Mouse (Mus musculus) megakaryocyte-erythroid progenitor cell, adult 5-6 weeks (primary cell): ENCODE data around the gene Adgra3. TPM values are rescaled to one million over a fixed set of nuclear protein-coding genes. Genes with fewer than 3 reads are reported as not detected.

Experiments used
- ATAC-seq: replicated peaks from 2 replicates; pipeline ENCODE4 v1.8.0; 2016; ENCODE audit warnings: mild to moderate bottlenecking, inconsistent platforms; ENCODE audit not compliant: severe bottlenecking, poor library complexity, low FRiP score, low TSS enrichment
- total RNA-seq, 2 experiments: library from RNA; stranded (forward) in 1 of 2; stranded (reverse) in 1 of 2; fragments of 200-1000, 215-1000 nt in 1 of 2; fragments of >200 nt in 1 of 2; fragmentation: Nextera tagmentation in 1 of 2; gene quantifications; 2 replicates each; pipeline ENCODE4 v1.2.3; 2014 to 2017

The Adgra3 gene
- total RNA-seq, 2 experiments from 2014 or later: 2.5 to 2.8 TPM

DNA sequence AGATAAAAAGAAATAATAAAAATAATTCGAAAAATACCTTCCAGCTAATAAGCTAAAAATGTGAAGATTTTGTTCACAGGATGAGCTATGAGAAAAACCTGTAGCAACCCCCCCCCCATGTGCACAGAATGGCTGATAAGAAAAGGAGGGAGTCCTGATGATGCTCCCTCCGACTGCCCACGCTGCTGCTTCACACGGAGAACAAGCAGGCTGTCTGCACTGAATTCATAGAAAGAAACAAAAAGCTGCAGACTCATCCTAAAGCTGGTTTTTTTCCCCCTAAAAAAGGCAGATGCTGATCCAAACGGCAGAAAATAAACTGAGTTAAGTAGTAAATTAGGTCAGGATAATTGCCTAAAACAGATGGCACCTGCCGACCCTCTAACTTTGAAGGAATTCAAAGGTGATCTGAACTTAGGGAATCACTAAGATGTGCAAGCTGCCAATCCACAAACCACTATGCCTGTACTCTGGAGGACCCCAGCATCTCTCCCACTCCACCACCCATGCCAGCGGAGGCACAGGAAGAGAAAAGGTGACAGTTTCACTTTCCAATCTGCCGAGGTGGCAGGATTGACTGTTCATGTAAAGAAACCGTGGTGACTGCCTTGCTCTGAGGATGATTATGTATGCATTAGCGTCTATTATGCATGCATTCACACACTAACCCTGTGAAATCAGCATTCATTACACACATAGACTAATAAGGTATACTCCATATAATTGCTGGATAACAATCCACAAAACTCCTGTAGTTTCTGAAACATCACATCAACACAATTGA lies 70.6 kb downstream of the Adgra3 start:
- ATAC-seq: 0 out of 2 replicates have a peak, but pooled peaks have one; percentile 25

DNA sequence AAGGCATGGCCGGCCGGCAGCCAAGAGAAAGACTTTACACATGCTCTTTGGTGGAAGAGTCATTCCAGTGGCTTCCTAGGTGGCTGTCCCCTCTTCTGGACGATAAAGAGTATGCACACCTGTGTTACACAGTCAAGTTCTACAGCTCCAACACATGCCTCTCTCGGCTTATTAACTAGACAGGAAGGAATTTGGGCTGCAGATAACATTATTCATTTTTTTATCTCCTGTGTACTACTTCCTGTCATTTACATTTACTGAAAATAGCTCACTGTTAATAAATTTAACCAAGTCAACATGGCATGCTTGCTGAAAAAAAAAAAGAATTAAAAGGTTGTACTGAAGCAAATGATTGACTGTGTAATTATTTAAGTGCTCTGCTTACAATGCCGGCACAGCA lies 78.1 kb downstream of the Adgra3 start:
- peak; percentile 77 for ATAC-seq

DNA sequence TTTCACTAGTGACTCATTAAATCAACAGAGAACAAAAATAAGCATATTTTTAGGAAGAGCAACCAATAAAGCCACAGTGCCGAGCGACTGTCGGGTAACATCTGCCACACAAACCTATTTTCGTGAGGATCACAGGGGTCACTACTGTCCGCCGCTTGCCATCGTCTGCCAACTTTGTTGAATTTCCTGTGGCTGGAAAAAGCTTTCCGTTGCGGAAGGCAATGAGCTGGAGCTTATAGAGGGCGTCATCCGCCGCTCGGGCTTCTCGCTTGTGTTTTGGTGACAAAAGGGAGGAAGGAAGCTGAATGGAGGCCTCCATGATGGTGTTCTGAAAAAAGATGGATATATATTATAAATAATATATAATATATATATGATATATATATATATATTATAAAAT lies 79.6 kb downstream of the Adgra3 start:
- ATAC-seq: no peak

DNA sequence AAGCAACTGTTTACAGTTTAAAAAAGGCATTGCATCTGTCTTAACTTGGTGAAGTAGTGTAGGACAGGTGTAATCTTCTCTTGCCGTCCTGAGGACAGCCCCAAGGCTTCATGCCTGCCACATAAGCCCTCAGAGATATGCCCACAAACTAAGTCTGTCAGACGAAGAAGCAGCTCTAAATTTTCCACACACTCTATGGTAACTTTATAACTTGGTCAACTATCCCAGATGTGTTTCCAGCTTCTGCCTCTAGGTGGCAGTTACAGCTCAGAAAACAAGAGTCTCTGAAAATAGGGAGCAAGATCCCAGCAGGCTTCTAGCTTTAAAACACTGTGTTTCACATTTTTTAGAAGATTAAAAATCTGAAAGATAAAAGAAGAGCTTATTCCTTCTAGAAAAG lies 82.8 kb downstream of the Adgra3 start:
- ATAC-seq: peak; percentile 74

DNA sequence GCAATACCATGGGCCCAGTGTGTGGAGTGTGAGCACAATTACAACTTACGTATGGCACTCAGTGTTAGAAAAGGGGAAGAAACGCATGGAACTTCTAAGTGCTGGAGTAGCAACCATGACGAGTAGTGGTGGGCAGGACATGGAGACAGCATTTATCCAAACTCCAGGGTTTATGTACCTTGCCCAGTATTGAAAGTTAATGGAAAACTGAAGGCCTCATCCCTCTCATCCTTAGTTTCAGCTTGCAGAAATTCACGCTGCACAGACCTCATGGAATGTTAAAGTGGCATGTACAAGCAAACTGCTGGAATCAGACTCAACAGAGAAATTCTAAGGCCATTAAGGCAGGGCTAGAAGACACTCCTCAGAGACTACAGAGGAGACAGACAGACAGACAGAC lies 84.6 kb downstream of the Adgra3 start:
- ATAC-seq: no peak

DNA sequence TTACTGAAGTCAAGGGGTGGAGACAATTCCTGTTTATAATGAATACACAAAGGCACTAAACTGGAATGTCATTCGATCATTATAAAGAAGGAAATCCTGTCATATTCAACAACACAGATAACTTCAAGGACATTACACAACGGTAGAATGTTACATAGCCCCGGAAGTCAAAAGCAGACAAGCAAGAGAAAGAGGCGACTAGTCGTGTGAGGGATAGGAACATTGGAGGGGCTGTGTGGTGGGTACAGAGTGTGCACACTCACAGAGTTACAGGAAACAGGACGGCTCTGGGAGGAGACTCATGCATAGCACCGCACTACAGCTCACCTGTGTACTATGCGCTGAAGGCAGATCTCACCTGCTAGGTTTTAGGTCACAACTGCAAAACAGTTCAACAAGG lies 89.1 kb downstream of the Adgra3 start:
- ATAC-seq: no peak

DNA sequence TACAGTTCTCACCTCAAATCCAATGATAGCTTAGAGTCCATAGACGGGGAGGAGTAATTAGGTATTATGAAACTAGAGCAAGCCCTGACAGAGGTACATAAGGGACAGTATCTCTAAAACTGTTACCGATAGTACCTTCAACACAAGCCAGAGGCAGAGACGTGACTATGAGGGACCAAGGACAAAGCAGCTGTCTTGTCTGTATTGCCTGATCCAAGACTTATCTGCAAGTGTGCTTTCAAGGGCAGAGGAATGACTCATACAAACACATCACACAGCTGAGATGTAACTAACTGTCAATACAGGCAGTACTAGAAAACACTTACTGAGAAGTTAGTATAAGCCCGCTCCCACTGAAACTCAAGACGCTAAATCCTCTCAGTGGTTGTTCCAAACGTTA lies 91.1 kb downstream of the Adgra3 start:
- no peak for ATAC-seq

DNA sequence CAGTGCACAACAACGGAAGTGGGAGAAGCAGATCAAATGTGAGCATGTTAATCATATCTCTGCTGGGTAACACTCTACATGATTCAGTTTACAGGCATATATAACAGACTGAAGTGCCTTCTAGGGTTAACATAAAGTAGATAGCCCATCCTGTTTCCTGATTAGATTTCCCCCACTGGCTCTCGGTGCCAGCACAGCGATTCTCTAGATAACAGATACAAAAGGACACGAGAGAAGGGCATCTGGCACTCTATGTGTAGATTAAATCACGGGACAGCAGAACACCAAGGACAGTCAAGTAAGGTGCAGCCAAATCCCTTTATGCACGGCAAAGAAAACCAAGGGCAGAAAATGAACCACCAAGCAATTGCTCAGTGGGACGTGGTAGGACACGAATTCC lies 93.0 kb downstream of the Adgra3 start:
- no peak for ATAC-seq

DNA sequence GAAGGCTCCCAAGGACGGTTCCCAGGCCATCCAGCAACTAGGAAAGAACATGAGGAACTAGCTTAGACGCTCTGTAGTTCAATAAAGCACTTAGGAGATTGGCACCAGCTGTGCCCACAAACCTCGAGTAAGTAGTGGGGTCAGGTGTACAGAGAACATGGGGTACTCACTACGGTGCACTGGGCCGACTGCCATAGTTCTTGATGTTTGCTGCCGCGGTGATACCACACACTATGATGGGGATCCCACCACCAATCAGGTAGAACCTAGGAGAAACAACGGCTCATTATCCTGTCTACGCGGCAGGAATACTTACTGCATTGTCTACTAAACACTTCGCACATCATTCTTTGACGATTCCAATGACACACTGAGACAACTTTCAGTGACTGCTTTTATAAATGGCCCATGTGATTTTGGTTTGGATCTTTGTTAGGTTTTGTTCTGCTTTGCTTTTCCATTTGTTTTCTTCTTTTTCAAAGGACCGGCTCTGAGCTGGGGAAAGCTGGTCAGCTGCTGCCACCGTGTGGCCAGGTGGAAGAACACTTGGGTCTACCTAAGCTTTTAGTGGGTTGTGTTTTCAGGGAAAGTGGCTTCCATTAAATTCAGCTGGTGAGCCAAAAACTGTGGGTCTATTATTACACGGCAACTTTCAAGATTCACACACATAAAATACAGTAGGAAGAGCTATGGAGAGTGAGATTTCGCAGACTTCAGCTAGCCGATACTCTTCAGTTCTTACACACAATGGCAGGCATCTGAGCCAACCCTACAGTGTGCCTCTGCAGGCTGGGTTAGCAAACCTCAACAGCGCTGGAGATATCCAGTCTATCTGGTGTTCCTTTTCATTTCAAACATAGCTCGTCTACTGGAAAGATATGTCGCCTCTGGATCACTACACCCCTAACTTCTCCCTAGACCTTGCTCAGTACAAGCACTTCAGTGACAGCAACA lies 97.1 kb downstream of the Adgra3 start:
- ATAC-seq: 0 out of 2 replicates have a peak, but pooled peaks have one; percentile 48

DNA sequence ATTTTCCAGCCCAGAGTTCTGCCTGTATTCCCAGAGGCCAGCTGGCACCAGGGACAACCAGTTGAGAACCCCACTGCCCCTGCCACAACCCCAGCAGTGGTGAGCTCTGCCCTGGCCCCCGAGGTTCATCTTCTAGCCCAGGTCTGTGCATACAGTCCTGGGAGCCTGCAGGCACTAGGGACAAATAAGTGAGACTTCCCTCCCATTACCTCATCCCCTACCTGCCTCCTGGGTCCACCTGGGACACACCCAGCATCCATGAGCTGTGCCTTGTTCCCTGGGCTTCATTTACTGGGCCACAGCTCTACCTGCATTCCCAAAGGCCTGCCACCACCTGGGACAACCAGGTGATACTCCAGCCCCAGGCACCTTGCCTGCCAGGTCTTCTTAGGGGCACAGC lies 122.5 kb downstream of the Adgra3 start:
- ATAC-seq: no peak

DNA sequence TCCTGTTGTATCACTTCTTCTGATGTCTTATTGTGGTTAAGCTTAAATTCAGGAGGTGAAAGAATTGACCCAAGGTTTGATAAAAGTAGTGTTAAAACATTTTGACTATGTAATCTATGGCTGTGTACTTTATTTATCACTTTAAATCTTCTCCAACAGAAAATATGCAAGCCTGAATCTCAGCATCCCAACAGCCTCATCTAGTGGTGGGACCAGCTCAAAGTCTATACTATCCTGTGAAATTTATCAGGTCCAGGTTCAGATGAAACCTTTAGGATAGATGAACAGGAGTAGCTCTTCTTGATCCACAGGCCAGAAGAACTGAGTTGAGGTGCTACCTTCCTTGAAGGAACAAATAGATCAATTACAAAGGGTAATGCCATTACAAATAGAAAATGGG lies 134.1 kb downstream of the Adgra3 start:
- ATAC-seq: no peak

DNA sequence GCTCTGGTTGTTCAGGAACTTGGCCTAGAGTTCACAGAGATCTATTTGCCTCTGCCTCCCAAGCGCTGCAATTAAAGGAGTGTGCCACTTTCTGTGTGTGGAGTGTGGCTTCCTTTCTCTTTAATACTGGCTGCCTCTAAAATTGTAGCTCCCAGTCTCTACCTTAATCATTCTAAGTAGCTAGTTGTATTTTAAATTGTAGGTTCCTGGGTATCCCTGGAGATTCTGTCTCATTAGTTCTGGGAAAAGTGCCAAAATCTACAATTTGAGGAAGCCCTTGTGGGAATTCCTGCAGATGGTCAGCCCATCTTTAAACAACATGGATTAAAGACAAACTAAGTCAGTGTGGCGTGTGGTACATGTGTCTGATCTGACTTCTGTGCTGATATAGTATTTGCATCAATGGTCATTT lies 143.1 kb downstream of the Adgra3 start:
- no peak for ATAC-seq
